Mouse (Mus musculus) G1E (cell line): ENCODE data around the gene Meis2.

Experiments used
- GATA1 ChIP-seq: IDR thresholded peaks from 2 replicates; pipeline ENCODE4 v1.6.1; 2012; ENCODE audit warnings: borderline replicate concordance, low read length, inconsistent platforms, mixed read lengths
- TAL1 ChIP-seq: conservative IDR thresholded peaks from 2 replicates; pipeline ENCODE4 v1.6.1; 2012; ENCODE audit warnings: low read depth, low read length, inconsistent platforms, mixed read lengths

DNA sequence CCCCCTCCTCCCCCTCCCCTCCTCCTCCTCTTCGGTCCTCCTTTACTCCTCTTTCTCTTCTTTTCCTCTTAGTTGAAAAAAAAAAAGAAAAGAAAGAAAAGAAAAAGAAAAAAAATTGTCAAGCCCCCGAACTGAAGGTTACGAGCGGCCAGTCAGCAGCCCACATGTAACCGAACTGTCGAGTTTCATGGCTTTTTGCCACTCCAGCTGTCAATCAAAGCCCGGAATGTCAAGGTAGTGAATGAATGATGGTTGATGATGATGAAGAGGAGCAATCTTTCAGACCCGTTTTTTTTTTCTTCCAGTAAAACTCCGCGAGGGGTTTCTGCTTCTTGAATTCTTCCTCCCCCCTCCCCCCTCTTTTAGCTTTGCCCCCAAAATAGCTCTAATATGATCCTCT, 582 bp downstream of the Meis2 start:
- TF ChIP-seq TAL1 (no peak), GATA1 (no peak)
